Mouse (Mus musculus) kidney, postnatal 0 days (tissue): ENCODE results near the gene Cdk8. TPM values are rescaled to one million over a fixed set of nuclear protein-coding genes. Genes with fewer than 3 reads are reported as not detected.

Experiments
- ATAC-seq: fragments of 200-750 bp; cut with Nextera tagmentation; replicated peaks from 2 replicates; pipeline ENCODE4 v1.8.0; 2017; ENCODE audit warnings: low read depth, moderate number of reproducible peaks, moderate TSS enrichment, moderate library complexity; ENCODE audit not compliant: low FRiP score
- DNase-seq: peaks from one replicate; pipeline ENCODE4 v3.0.0-alpha.2; 2016; ENCODE audit warnings: low spot score
- H3K27ac ChIP-seq: fragments of 300-500 bp; sonication (generic); 2 replicates; pipeline ENCODE4 v1.5.1; 2014; ENCODE audit warnings: mild to moderate bottlenecking
- H3K27me3 ChIP-seq: fragments of 300-500 bp; sonication (generic); 2 replicates; pipeline ENCODE4 v1.6.1; 2014; ENCODE audit warnings: low read length, mixed read lengths; ENCODE audit not compliant: insufficient read depth
- H3K36me3 ChIP-seq: fragments of 300-500 bp; sonication (generic); 2 replicates; pipeline ENCODE4 v1.6.1; 2014; ENCODE audit warnings: low read length, mixed read lengths; ENCODE audit not compliant: insufficient read depth
- H3K4me1 ChIP-seq: fragments of 300-500 bp; sonication (generic); replicated peaks from 2 replicates; pipeline ENCODE4 v1.6.1; 2014; ENCODE audit warnings: antibody characterized with exemption, low read length, mixed read lengths; ENCODE audit not compliant: insufficient read depth
- H3K4me2 ChIP-seq: fragments of 300-500 bp; sonication (generic); 2 replicates; pipeline ENCODE4 v1.6.1; 2014; ENCODE audit warnings: mild to moderate bottlenecking, low read length, moderate library complexity, mixed read lengths
- H3K4me3 ChIP-seq: fragments of 300-500 bp; sonication (generic); replicated peaks from 2 replicates; pipeline ENCODE4 v1.5.1; 2014; ENCODE audit warnings: low read depth, low read length
- H3K9ac ChIP-seq: fragments of 300-500 bp; sonication (generic); 2 replicates; pipeline ENCODE4 v1.6.1; 2014; ENCODE audit warnings: low read depth, low read length
- H3K9me3 ChIP-seq: fragments of 300-500 bp; sonication (generic); replicated peaks from 2 replicates; pipeline ENCODE4 v1.6.1; 2016; ENCODE audit warnings: low read length, inconsistent platforms, mixed read lengths
- CTCF ChIP-seq: IDR thresholded peaks from 2 replicates; pipeline ENCODE4 v1.5.1; 2016; ENCODE audit warnings: antibody characterized with exemption, low read depth, mild to moderate bottlenecking, moderate library complexity
- WGBS: fragments of 180-500 bp; shearing (Covaris S2); extraction: QIAGEN DNeasy Blood & Tissue Kit; methylation state at CpG from one replicate; pipeline ENCODE4 v1.1.7; 2014; 5-methylcytosine and 5-hydroxymethylcytosine counted together
- polyA plus RNA-seq: library from polyadenylated mRNA; unstranded; fragments of >200 nt; fragmentation: Nextera tagmentation; extraction: Ambion mirVana; gene quantifications from 2 replicates; pipeline ENCODE4 v1.2.1, GENCODE M21; 2015

The Cdk8 gene
- polyA plus RNA-seq, 1 experiment from 2014 or later: 18.1 TPM

- H3K27me3 ChIP-seq: no peaks in the 10 kb centered on the region
- no peaks in the 10 kb centered on the region for H3K9me3 ChIP-seq
- no peak overlapping the region for H3K4me3 ChIP-seq
- H3K36me3 ChIP-seq: no peaks in the 10 kb centered on the region
- no peak overlapping the region for H3K9ac ChIP-seq
- H3K27ac ChIP-seq: no peak overlapping the region
- DNase-seq (no peak), ATAC-seq (no peak; the same call in 1 of the 2 replicates)
- no peaks in the 10 kb centered on the region for H3K4me1 ChIP-seq
- no peak overlapping the region for H3K4me2 ChIP-seq
- no peak for TF ChIP-seq CTCF
- WGBS: 72% methylated on average over 10 of the region's 10 CpGs
These were observed 17.7 kb downstream of the Cdk8 start for GRCm38 (mm10) chr5:146248746-146249145.

GRCm38 (mm10) chr5:146250369-146251075 lies 19.5 kb downstream of the Cdk8 start:
- ATAC-seq (no peak), DNase-seq (no peak)
- WGBS: 89% methylated on average over 12 of the region's 12 CpGs
- Histone ChIP-seq H3K4me3 (no peak overlapping the region), H3K9ac (no peak overlapping the region), H3K36me3 (no peaks in the 10 kb centered on the region), H3K9me3 (no peaks in the 10 kb centered on the region), H3K27me3 (no peaks in the 10 kb centered on the region), H3K27ac (no peak overlapping the region), H3K4me1 (no peaks in the 10 kb centered on the region), H3K4me2 (no peak overlapping the region)
- TF ChIP-seq CTCF: no peak

- 82% methylated on average over 5 of the region's 5 CpGs for WGBS
- no peak for TF ChIP-seq CTCF
- no peaks in the 10 kb centered on the region for H3K36me3 ChIP-seq
- no peak overlapping the region for H3K4me3 ChIP-seq
- no peak overlapping the region for H3K9ac ChIP-seq
- H3K4me2 ChIP-seq: no peak overlapping the region
- no peaks in the 10 kb centered on the region for H3K9me3 ChIP-seq
- ATAC-seq (no peak), DNase-seq (no peak)
- H3K27me3 ChIP-seq: no peaks in the 10 kb centered on the region
- H3K27ac ChIP-seq: no peak overlapping the region
- no peaks in the 10 kb centered on the region for H3K4me1 ChIP-seq
These were observed 20.8 kb downstream of the Cdk8 start for GRCm38 (mm10) chr5:146251663-146252429.

GRCm38 (mm10) chr5:146253644-146254043 lies 22.6 kb downstream of the Cdk8 start:
- Histone ChIP-seq H3K27me3 (no peaks in the 10 kb centered on the region), H3K27ac (no peak overlapping the region), H3K4me1 (no peaks in the 10 kb centered on the region), H3K9me3 (no peaks in the 10 kb centered on the region), H3K36me3 (no peaks in the 10 kb centered on the region), H3K4me3 (no peak overlapping the region), H3K9ac (no peak overlapping the region), H3K4me2 (no peak overlapping the region)
- WGBS: 80% methylated on average over 5 of the region's 5 CpGs
- TF ChIP-seq CTCF: no peak
- DNase-seq: no peak
- ATAC-seq: no peak

DNA sequence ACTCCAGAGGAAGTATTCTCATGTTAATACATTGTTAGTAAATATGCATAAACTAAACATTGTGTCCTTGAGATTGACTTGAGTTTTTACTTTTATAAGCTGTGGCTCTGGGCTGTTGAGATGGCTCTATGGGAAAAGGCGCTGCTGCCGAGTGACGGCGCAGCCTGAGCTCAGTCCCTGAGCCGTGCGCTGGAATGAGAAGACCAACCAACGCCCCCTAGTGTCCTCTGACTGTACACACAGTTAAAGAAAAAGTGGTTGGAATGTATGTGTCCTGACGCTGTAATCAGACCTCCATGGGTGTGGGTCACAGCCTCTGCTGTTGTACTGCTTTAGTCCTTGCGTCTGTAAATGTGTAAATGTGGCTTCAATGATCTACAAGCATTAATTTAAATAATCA lies 29.0 kb downstream of the Cdk8 start:
- no peak overlapping the region for H3K9ac ChIP-seq
- H3K4me1 ChIP-seq: no peaks in the 10 kb centered on the region
- no peak overlapping the region for H3K4me2 ChIP-seq
- ATAC-seq (no peak), DNase-seq (no peak)
- H3K36me3 ChIP-seq: no peaks in the 10 kb centered on the region
- 68% methylated on average over 9 of the region's 9 CpGs for WGBS
- H3K27me3 ChIP-seq: no peaks in the 10 kb centered on the region
- no peak overlapping the region for H3K27ac ChIP-seq
- H3K9me3 ChIP-seq: no peaks in the 10 kb centered on the region
- peak; percentile 27; the same call in 1 of the 2 replicates for TF ChIP-seq CTCF
- H3K4me3 ChIP-seq: no peak overlapping the region

DNA sequence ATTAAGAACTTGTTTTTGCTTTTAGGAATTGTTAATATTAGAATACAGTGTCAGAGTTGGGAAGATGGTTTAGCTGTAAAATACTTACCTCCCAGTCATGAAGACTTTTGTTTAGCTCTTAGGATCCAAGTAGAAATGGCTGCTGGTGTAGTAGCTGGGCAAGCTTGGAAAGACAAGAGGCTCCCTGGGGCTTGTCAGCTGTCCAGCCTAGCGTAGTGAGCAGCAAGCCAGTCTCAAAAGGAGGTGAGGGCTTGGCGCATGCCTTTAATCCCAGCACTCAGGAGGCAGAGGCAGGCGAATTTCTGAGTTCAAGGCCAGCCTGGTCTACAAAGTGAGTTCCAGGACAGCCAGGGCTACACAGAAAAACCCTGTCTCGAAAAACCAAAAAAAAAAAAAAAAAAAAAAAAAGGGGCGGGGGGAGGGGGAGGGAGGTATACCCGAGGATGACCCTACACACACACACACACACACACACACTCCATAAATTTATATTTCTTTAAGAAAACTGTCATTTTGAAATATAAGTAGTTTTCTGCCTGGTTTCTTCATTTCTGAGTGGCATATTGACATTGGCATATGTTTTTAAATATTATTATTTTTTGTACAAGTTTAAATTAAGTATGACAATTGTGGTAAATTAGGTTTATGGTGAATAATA lies 35.0 kb downstream of the Cdk8 start:
- no peak overlapping the region for H3K4me3 ChIP-seq
- WGBS: 89% methylated on average over 5 of the region's 6 CpGs
- no peak for TF ChIP-seq CTCF
- no peaks in the 10 kb centered on the region for H3K4me1 ChIP-seq
- H3K9me3 ChIP-seq: no peaks in the 10 kb centered on the region
- ATAC-seq (no peak), DNase-seq (no peak)
- H3K36me3 ChIP-seq: no peaks in the 10 kb centered on the region
- H3K4me2 ChIP-seq: no peak overlapping the region
- no peaks in the 10 kb centered on the region for H3K27me3 ChIP-seq
- H3K27ac ChIP-seq: no peak overlapping the region
- H3K9ac ChIP-seq: no peak overlapping the region
